Mouse (Mus musculus): ENCODE measurements around the gene Mb.
A peak's percentile ranks its signal among the peaks of the same experiment; 100 is the strongest.

The Mb gene

DNA sequence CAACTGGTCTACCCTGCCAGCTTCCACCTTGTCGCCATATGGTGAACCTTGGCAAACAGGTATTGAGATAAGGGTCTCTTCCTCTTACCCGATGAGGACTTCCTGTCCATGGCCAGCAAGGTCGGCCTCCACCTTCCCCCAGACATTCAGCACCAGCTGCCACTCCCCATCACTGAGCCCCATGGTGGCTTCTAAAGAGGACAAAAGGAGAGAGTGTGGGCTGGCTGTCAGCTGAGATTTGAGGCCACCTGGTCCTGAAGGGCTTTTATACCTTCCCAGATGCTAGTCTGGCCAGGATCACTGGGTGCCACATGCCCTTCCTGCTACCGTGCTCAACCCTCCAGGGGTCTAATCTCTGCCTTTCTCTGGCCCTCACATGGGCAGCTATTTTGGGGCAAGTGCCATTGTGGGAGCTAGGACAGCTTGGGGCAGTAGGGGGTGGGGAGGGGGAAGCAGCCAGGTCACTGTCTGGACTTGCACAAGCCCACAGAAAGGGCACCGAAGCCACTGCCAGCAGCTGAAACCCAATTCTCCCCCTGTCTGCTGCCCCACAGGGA, 28.0 kb downstream of the Mb start:
- peak; percentile 80 for DNase-seq

- DNase-seq = no peak
Observed at GRCm38 (mm10) chr15:77021851-77022250, 28.6 kb downstream of the Mb start.

DNA sequence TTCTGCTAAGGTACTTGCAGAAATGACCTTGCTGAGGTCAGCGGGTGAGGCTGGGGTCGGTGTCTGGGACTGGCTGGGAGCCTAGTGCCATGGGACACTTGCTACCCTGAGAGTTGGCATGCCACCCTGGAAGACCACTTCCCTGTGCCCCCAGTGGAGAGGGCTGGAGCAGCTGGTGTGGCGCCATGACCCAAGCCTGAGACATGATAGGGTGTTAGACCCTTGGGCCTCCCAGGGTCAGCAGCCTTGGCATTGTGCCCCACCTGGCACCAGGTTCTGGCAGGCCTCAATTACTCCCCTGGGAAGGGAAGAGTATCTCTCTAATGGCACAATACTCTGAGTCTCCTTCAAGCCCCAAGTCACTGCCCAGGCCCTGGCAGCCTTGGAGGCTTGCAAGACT, 29.4 kb downstream of the Mb start:
- no peak for DNase-seq

- DNase-seq = no peak
Observed at GRCm38 (mm10) chr15:77020136-77020535, 30.3 kb downstream of the Mb start.

DNA sequence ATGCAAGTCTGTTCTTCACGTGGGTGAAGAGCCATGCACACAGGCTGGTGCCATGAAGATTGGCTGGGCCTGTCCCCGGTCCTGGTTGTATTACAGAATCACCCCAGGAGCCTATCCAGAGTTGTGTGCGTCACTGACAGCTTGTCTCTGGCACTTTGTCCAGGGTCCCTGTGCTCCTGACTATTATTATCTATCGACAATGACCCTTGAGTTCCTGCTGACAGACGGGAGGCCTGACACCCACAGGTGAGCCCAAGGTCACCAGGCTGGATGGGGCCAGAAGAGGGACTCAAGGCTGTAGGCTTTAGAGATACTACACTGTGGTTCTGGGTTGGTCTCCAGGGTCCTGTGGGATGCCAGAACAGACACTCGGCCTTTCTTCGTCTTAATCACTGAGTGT, 30.9 kb downstream of the Mb start:
- no peak for DNase-seq

GRCm38 (mm10) chr15:77018740-77019340, 31.6 kb downstream of the Mb start:
- no peak for DNase-seq

- DNase-seq = no peak
Observed at GRCm38 (mm10) chr15:77017897-77018296, 32.6 kb downstream of the Mb start.

- DNase-seq = no peak
Observed at GRCm38 (mm10) chr15:77016509-77016908, 34.0 kb downstream of the Mb start.

DNA sequence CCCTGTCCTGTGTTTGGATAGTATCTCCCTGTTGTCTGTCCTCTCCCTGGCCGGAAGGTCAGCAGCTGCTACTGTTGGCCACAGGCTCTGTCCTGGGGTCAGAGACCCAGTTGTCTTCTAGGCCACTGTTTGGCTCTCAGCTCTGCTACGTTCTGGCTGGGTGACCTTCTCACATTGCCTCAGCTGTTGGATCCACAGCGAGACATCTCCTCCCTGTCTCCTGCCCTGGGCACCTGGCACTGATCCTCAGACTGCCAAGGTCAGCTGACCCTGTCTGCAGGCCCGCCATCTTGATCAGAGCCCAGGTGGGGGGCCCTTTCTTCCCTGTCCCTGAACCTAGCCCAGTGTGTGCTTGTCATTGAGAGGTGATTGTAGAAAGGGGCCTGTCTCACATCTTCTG, 35.5 kb downstream of the Mb start:
- DNase-seq = no peak

DNA sequence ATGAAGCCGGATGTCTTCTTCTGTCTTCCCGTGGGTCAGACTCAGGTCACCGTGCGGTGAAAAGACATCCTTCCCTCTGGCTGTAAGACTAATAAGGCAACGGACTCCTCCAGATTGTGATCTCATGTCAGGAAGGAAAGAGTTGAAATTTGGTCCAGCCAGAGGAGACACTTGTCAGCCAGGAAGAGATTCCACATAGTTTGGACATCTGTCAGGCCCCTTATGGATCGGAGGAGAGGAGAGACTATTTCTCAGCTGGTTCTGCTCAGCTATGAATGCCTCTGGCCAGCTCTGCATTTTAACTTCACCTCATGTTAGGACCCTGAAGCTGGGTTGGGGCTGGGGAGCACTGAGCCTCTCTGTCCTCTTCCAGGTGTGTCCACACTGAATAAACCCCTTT, 36.0 kb downstream of the Mb start:
- DNase-seq = no peak

- no peak for DNase-seq
Observed at GRCm38 (mm10) chr15:77013753-77014241, 36.7 kb downstream of the Mb start.

DNA sequence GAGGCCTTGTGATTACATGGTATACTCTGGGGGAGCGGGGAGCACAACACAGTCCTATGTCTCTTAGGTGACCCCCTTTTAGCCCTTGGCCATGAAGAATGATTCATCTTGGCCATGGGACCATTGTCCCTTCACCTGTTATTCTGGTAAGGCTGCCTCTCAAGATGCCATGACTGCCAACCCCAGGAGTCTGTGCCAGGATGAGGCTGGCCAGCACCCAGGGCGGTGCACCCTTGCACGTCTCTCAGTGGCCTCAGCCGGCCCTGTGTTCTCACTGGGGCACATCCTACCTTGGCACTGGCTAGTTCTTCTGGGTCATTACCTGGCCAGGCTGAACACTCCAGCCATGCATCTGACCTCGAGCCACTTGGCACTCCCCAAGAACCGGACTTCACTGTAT, 41.6 kb downstream of the Mb start:
- DNase-seq = no peak

GRCm38 (mm10) chr15:77003868-77004215, 46.6 kb downstream of the Mb start:
- peak; percentile 67 for DNase-seq

GRCm38 (mm10) chr15:77003173-77003867, 47.1 kb downstream of the Mb start:
- DNase-seq = no peak

DNA sequence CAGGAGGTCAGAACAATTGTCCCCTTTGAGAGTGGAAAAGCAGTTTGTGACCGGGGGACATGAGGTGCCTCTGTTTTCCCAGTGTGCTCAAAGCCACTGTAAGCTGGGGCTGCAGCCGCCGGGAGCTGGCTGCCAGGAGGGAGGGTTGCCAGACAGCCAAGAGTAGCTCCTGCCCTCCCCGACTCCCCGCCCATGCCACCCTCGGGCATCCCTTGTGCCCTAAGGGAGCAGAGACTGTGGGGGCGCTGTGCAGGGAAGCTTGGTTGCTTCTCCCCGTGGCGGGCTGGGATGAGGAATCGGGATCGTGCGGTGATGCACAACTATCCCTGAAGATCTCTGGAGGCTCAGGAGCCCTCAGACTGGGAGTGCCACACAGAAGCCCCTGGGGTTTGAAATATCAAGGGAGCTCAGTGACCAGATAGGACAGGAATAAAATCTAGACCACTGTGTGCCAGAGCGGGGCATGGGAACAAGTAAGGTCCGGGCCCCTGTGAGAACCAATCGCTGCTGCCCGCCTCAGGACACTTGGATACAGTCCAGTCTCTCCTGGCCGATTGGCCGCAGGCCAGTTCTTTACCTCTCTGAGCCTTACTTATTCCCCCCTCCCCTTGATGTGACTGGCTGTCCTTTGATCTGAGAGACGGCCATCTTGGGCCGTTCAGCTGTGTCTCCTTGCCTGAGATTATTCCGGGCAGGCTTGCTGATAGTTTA, 51.4 kb downstream of the Mb start:
- no peak for DNase-seq

DNA sequence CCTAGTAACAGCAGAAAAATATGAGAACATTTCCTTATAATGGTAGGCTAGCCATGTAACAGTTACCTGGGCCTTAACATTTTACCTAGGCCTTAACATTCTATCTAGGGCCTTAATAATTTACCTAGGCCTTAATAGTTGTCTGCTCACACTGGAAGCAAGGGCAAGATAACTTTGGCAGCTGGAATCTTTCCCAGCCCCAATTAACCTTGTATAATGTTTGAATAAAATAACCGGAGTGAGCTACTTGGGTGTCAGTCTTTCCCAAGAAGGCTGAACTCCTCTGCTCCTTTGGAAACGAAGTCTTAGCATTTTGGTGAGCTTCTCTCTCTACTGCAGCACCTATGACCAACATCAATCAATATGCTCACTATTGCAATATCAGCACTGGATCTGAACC, 52.4 kb downstream of the Mb start:
- no peak for DNase-seq

GRCm38 (mm10) chr15:76994413-76994812, 56.1 kb downstream of the Mb start:
- no peak for DNase-seq

GRCm38 (mm10) chr15:76987542-76988094, 62.9 kb downstream of the Mb start:
- DNase-seq = no peak

DNA sequence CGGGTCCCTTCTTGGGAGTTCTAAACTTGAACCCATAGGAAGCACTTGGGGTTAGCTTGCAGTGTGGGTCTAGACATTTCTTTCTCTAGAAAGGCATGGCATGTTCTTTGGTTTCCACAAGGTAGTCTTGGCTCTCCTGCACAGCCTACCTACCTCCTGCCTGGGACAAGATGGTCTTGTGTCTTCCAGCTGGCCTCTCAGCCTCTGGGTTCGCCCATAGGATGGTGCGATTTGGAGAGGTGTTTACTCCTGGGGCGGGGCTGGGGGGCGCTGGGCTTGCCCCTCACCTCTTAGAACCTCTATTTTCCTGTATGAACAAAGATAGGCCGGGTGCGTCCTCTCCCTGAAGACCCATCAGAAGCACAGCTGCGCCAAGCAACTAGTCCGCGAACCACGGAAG, 63.3 kb downstream of the Mb start:
- no peak for DNase-seq

DNA sequence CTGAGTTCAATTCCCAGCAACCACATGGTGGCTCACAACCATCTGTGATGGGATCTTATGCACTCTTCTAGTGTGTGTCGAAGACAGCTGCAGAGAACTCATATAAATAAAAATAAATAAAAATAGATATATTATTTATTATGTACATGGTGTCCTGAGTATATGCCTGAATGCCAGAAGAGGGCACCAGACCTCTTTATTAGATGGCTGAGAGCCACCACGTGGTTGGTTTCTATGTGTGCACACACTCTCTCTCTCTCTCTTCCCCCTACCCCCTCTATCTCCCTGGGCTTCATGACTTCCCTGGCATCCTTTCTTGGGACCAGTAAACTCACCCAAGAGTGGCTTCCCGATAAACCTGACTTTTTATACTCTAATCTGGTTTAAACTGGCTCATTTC, 67.7 kb downstream of the Mb start:
- DNase-seq = peak; percentile 17

DNA sequence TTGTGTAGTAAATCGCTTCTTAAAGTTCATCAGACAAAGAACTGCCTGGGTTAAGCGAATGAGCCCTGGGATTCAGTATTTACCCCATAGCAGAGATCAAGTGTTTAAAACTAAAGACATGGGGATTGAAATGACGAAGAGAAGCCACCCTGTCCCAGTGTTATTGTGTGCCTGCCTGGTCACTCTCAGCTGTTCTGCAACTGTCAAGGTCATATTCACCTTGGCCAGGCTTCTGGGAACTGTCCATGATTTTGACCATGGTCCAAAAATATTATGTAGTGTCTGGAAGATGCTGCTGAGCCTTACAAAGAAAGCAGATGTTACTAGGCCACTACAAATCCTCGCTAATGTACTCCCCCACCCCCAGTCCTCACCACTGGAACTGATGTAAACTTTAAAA, 70.7 kb downstream of the Mb start:
- no peak for DNase-seq

- no peak for DNase-seq
Observed at GRCm38 (mm10) chr15:76976619-76977018, 73.9 kb downstream of the Mb start.

DNA sequence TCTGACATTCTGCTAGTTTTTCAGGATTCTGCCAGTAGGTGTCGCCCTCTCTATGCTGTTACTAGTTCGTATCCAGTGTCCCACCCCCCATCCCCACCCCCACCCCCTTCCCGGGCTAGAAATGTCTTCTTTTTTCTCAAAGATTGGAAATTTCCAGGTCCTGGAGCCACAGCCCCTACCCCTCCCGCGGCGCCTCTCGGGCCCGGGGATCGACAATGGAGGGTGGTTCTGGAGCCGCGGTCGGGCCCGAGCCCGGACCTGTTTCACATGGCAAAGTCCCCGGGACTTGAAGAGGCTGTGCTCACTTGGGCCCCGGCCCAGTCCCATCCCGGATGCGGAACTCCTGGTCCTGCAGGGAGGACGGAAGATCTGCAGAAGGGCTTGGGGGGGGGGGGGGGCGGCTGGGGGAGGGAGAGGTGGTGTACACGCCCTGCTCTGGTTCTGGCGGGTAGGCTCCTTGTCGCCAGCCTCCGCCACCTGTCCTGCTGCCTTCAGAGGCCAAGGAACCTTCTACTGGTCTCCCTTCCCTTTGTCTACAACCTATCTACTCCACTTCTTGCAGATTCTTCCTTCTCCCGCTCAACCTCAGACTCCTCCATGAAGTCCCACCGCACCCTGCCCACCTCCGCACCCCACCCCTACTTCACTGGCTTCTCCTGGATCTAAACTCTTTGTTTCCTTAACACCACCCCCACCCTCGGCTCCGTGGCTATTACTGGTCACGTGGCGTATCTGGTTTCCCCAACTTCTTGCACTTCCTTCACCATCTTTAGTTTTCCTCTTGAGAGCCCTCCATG, 76.4 kb downstream of the Mb start:
- peak; percentile 88 for DNase-seq

Measured in cerebellum, adult 9-10 months (tissue).